Mouse (Mus musculus) left cerebral cortex, postnatal 25 days (tissue): ENCODE results near the gene Oprd1. TPM values are rescaled to one million over a fixed set of nuclear protein-coding genes. Genes with fewer than 3 reads are reported as not detected.

Experiments used
- DNase-seq, 2 experiments: peaks; one replicate each; pipeline ENCODE4 v3.0.0; 2022; ENCODE audit warnings: low spot score in 2 of 2, mixed read lengths in 1 of 2
- intact Hi-C: fragments of 180-260 bp; cut with DNase I; formaldehyde crosslinking; loops from one replicate; pipeline ENCODE4 v1.15.1; 2025
- total RNA-seq, 2 experiments: library from RNA; stranded (reverse); gene quantifications; 2 replicates each; pipeline ENCODE4 v1.2.3; 2021

Gene Oprd1
- total RNA-seq, 2 experiments from 2014 or later = 16.7 to 16.9 TPM

DNA sequence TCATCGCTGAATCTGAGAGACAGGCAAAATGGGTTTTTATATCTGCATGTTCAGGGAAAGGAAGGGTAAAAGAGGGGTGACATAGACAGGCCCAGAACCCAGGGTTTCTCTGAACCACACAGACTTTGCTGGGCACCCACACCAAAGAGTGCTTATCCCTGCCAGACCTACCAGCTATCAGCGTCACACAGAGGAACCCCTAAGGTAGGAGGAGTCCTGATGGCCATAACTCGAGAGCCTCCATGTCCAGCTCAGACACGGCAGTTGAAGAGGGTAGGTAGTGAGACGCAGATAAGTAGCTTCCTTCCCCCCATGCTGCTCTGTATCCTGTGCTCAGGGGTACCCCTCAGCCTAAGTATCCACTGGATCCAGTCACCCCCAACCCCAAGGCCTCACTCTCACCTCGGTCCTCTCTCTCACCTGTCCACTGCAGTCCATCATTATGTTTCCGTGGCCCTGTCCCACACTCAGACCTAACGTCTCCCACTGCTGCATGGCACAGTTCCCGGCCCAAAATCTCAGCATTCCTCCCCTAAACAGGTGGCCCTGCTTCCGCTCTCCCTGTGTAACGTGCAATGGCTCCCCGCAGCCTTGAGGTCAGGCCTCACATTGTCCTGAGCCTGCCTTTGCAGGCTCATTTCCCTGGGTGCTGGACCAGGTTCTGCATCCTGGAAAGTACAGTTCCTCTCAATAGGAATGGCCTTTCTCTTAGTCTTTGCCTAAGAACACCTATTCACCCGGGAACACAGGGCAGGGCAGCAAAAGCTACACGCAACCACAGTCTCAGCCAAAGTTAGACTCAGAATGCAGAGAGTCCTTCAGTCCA lies 77.0 kb downstream of the Oprd1 start:
- intact Hi-C loops = no loop called here
- DNase-seq = no peak

GRCm38 (mm10) chr4:132066101-132066773 lies 78.0 kb downstream of the Oprd1 start:
- no peak for DNase-seq
- intact Hi-C loops = no loop called here

DNA sequence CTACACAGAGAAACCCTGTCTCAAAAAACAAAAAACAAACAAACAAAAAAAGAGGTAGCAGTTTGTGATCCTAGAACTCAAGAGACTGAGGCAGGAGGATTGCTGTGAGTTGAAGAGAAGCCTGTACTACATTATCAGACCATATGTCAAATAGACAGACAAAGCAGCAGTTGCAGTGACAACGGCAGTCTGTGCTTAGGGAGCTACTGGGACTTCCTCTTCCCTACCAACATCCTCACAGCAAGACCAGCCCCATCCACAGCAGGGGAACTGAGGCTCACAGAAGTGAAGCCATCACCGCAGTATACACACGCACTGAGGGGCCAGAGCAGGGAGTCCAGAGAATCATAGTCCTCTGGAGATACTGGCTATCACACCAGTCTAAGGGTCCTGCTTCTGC lies 78.7 kb downstream of the Oprd1 start:
- no peak for DNase-seq
- intact Hi-C loops = no loop called here

- no peak for DNase-seq
- intact Hi-C loops = no loop called here
Measured at GRCm38 (mm10) chr4:132064550-132064949, 79.7 kb downstream of the Oprd1 start.

GRCm38 (mm10) chr4:132062934-132063884 lies 81.1 kb downstream of the Oprd1 start:
- no peak for DNase-seq
- intact Hi-C loops = no loop called here

DNA sequence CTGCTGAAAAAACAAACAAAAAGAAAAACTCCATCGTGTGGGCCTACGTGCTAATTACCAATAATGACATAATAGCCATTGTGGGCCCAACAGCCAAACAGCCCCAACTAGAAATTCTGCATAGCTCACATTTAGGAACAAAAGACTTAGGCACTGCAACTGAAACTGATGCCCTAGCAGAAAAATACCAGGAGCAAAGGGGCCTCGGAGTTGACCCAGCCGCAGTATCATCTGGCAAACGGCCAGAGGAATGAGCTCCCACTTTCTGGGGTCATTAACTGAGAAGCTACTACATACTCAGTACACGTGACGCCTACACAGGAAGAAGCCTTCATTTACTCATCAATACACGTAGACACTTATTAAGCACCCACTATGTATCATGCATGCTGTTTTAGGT lies 82.0 kb downstream of the Oprd1 start:
- intact Hi-C loops = no loop called here

More for the DNA sequence above, 82.0 kb downstream of the Oprd1 start:
- no peak for DNase-seq

Other genes with a start within 250 kb of the Oprd1 start
- gene Tmem200b, start 222.7 kb downstream of the Oprd1 start, total RNA-seq = 10 to 100 TPM in 1 of 2 experiments, 1 to 10 TPM in 1; 8.1 to 11.3 TPM
- not detected for gene Gm10300, start 69.8 kb downstream of the Oprd1 start, total RNA-seq
- 10 to 100 TPM; 32.5 to 42.7 TPM for gene Epb41, start 69.2 kb downstream of the Oprd1 start, total RNA-seq
- gene Ythdf2, start 67.8 kb upstream of the Oprd1 start, total RNA-seq = 10 to 100 TPM; 45.4 to 46.3 TPM
- 10 to 100 TPM; 25.2 to 26.2 TPM for gene Gmeb1, start 117.1 kb upstream of the Oprd1 start, total RNA-seq
- 10 to 100 TPM; 19.2 to 22.5 TPM for gene Taf12, start 129.9 kb upstream of the Oprd1 start, total RNA-seq
- gene Rab42, start 158.9 kb upstream of the Oprd1 start, total RNA-seq = 1 to 10 TPM; 1.2 to 1.5 TPM
- gene Trnau1ap, start 185.1 kb upstream of the Oprd1 start, total RNA-seq = 10 to 100 TPM; 18.0 to 22.2 TPM
- gene Rcc1, start 209.1 kb upstream of the Oprd1 start, total RNA-seq = 10 to 100 TPM; 12.8 to 14.8 TPM